Mouse (Mus musculus): ENCODE measurements around the gene Evi5l. TPM values are rescaled to one million over a fixed set of nuclear protein-coding genes. Genes with fewer than 3 reads are reported as not detected.
A peak's percentile ranks its signal among the peaks of the same experiment; 100 is the strongest.

The Evi5l gene
- total RNA-seq, 2 experiments from 2014 or later, result 104 to 117 TPM

GRCm38 (mm10) chr8:4192807-4193587, 26.6 kb downstream of the Evi5l start:
- intact Hi-C loops (cut with DNase I), result loop anchor here (2.0 kb wide), 1 partner anchor 44 kb away; no protein-coding TSS in a partner anchor
- peak; percentile 81 to 85 for DNase-seq (ENCODE audit: low spot score in 2 of 2)

DNA sequence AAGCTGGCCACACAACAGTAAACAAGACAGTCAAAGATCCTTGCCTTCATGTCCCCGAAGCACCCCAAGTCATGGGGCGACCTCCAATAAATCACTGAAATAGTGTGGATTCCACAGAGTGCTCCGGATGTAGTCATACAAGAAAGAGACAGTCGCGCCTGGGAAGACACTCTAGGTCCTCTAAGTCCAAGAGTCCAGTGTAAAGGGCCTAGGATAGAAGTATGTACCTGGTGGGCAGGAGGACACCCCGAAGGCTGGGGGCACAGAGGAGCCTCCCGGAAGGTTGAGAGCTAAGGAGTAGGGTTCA, 27.2 kb downstream of the Evi5l start:
- intact Hi-C loops (cut with DNase I), result loop anchor here (2.0 kb wide), 1 partner anchor 43 kb away; no protein-coding TSS in a partner anchor
- DNase-seq (ENCODE audit: low spot score in 2 of 2), result no peak

GRCm38 (mm10) chr8:4201321-4201720, 35.0 kb downstream of the Evi5l start:
- DNase-seq (ENCODE audit: low spot score in 2 of 2), result no peak
- intact Hi-C loops (cut with DNase I), result no loop called here

DNA sequence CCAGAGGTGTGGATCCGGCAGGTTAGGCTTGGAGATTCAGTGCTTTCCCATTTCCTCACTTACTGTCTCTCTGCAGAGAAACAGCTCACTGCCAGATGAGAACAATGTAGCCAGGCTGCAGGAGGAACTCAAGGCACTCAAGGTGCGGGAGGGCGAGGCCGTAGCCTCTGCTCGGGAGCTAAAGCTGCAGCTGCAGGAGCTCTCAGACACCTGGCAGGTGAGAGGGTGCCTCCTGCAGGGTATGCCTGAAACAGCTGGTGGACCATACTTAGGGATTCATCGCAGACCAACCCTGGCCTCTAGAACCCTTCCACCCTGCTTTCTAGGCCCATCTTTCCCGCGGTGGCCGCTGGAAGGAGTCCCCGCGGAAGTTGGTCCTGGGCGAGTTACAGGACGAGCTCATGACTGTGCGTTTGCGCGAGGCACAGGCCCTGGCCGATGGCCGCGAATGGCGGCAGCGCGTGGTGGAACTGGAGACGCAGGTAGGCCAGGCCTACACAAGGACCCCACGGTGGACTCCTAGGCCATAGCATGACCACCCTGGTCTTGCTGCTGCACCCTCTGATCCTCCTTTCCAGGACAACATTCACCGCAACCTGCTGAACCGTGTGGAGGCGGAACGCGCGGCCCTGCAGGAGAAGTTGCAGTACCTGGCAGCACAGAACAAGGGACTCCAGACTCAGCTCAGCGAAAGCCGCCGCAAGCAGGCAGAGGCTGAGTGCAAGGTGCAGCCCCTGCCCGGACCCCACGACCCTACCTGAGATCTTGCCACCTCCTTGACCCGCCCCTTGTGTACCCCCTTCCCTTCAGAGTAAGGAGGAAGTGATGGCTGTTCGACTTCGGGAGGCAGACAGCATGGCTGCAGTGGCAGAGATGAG, 39.1 kb downstream of the Evi5l start:
- no peak for DNase-seq (ENCODE audit: low spot score in 2 of 2)
- intact Hi-C loops (cut with DNase I), result loop anchor here (1.0 kb wide), 1 partner anchor 12 kb away; the partner anchor contains the start of gene Prr36

GRCm38 (mm10) chr8:4206182-4207015, 40.0 kb downstream of the Evi5l start:
- intact Hi-C loops (cut with DNase I), result no loop called here
- peak in 1 of 2 experiments; percentile 41 for DNase-seq (ENCODE audit: low spot score in 2 of 2)

GRCm38 (mm10) chr8:4207016-4207350, 40.6 kb downstream of the Evi5l start:
- intact Hi-C loops (cut with DNase I), result no loop called here
- DNase-seq (ENCODE audit: low spot score in 2 of 2), result no peak

GRCm38 (mm10) chr8:4211097-4211496, 44.7 kb downstream of the Evi5l start:
- intact Hi-C loops (cut with DNase I), result no loop called here
- DNase-seq (ENCODE audit: low spot score in 2 of 2), result no peak

DNA sequence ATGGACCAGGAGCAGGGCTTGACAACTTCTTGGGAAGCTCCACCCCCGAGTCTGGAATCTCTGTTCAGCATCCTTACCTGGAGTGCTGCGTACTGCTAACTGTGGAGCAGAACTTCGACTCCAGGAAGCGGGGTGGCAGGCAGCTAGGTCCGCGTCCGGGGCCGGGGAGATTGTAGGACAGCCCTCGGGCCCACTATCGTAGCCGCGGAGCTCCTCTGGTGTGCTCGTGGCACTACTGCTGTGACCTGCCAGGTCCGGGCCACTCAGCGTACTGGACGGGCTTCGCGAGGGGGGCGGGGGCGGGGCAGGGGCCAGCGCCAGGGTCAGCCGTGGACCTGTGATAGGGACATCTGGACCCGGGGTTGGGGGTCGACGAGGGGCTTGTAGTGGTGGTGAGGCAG, 46.4 kb downstream of the Evi5l start:
- DNase-seq (ENCODE audit: low spot score in 2 of 2), result no peak
- intact Hi-C loops (cut with DNase I), result no loop called here

GRCm38 (mm10) chr8:4213210-4214005, 47.0 kb downstream of the Evi5l start:
- intact Hi-C loops (cut with DNase I), result no loop called here
- DNase-seq (ENCODE audit: low spot score in 2 of 2), result no peak

DNA sequence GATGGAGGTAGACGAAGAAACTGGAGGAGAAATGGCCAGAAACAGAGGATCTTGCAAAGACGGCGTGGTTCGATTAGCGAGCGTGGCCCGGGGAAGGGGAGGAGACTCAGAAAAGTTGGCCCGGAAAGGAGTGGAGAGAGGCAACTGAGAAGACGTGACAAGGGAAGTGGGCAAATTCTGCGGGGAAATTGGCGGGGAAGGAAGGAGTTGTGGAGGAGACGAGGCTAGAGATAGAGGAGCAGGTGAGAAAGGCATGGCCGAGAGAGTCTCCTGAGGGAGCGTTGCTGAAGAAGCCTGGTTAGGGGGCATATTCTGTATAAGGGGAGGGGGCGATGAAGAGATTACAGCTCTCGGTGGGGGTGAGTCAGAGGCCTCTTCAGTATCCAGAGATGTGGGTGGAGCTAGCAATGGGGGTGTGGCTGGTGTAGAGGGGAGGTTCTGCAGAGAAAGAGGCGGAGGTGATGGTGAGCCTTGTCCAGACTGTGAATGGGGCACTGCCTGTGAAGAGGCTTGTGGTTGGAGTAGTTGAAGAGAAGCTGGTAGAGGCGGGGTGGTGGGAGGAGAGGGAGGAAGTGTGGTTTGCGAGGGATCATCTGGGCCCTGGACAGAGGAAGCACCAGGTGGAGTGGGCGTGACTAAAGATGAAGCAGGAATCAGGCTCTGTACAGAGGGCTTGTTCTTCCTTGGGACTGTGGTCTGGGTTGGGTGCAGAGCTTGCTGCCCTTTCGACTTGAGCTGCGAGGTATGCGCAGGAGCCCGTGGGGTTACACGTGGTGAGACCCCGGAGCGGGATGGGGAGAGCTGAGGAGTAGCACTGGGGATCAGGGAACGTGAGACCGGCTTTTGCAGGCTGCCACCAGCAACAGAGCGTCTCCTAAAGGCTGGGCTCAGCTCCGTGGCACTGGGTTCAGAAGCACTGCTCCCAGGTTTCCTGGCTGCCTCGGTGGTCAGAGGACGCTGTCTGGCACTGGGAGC, 47.9 kb downstream of the Evi5l start:
- DNase-seq (ENCODE audit: low spot score in 2 of 2), result peak in 1 of 2 experiments; percentile 20
- intact Hi-C loops (cut with DNase I), result no loop called here

- peak in 1 of 2 experiments; percentile 23 for DNase-seq (ENCODE audit: low spot score in 2 of 2)
- intact Hi-C loops (cut with DNase I), result loop anchor here (2.0 to 5.0 kb wide), 2 partner anchors 23 to 36 kb away; partner anchors contain the start of genes Gm49320, Map2k7 and Snapc2
Measured at GRCm38 (mm10) chr8:4216296-4216695, 49.9 kb downstream of the Evi5l start.

DNA sequence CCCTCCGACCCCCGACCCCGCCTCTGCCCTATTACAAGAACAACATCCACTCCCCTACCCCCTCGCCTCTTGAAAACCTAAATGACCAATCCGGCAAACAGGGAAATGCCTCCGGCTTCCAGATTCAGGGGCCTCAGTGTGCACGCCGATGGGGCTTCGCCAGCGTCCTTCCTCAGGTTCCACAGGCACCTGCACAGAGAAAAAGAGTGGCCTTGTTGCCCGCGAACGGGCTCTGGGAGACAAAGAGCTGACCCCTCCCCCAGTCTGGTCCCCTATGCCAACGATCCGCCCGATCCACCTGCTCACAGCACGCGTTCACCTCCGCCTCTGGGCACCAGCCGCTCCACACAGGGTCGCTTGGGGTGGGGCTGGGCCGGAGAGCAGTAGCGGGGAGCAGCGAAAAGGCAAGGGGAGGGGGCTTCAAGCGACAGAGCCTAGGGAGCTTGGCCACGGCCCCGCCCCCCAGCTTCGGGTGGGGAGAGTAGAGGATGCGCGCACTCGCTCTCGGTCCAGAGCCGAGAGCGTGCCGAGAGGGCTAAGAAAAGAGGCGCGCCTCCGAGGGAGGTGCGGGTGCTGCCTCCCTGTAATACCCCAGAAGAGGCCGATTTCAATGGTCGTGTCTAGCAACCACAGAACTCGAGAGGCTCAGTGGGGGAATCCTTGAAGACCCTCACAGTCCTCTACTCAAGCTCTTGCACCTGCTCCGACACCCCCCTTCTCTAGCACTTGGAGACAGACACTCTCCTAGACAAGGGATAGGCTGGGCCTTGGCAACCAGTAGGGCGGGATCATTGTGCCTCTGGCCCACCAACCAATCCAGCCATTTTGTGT, 50.6 kb downstream of the Evi5l start, which contains the start of gene Prr36:
Prr36 (minus strand) TSS at position 669 of the 831 bp plus-strand sequence.
- peak; percentile 70 to 74 for DNase-seq (ENCODE audit: low spot score in 2 of 2)
- intact Hi-C loops (cut with DNase I), result loop anchor here (1.0 to 5.0 kb wide), 3 partner anchors 12 to 35 kb away; partner anchors contain the start of genes Gm49320, Map2k7 and Snapc2

- intact Hi-C loops (cut with DNase I), result loop anchor here (5.0 kb wide), 1 partner anchor 33 kb away; the partner anchor contains the start of gene Snapc2
- peak; percentile 34 to 44 for DNase-seq (ENCODE audit: low spot score in 2 of 2)
Measured at GRCm38 (mm10) chr8:4219617-4220016, 53.2 kb downstream of the Evi5l start.

DNA sequence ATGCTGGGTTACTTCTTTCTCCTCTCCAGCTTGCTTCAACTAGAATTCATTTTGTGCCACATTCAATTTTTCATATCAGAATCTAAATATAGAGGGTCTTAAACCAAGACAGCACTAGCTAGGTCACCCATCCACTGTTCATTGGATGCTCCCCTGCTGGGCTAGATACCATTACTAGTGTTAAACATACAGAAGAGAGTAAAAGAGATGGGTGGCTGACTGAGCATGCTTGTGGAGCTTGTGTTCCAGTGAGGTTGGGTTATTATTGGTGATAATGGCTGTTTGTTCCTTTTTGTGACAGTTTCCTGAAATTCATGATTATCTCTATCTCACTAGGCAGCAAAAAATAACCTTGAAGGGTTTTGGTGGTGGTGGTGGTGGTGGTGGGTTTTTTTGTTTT, 55.7 kb downstream of the Evi5l start:
- intact Hi-C loops (cut with DNase I), result no loop called here
- DNase-seq (ENCODE audit: low spot score in 2 of 2), result no peak

GRCm38 (mm10) chr8:4226323-4226722, 60.0 kb downstream of the Evi5l start:
- DNase-seq (ENCODE audit: low spot score in 2 of 2), result no peak
- intact Hi-C loops (cut with DNase I), result no loop called here

DNA sequence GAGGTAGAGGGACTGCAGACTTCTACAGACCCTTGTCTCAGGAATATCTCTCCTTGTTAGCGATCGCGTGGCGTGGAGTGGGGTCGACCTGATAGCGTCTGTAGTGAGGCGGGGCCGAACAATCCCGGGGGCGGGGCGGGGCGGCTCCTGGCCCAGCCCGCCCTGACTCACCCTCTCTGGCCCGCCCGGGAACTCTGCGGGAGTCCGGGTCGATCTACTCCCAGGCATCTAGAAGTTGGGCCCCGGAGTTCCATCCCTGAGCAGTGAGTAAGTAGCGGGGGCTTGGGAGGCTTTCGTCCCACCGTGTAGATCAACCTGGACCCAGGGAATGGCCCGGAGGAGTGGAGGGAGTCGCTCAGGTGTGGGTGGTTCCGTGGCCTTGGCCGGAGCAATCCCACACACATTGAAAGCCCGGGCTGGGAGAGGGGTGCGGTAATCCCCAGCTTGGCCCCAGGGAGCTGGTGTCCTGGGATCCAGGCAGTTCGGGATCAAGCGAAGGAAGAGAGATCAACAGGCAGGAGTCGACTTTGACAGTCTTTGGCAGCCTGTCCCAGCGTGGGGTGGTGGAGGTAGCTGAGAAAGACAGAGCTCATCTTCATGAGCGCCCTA, 60.5 kb downstream of the Evi5l start, which contains the start of gene Lrrc8e:
Lrrc8e (plus strand) TSS at position 89 of the 609 bp plus-strand sequence.
- intact Hi-C loops (cut with DNase I), result no loop called here
- DNase-seq (ENCODE audit: low spot score in 2 of 2), result no peak

All from left cerebral cortex, postnatal 36 days (tissue).